Mouse (Mus musculus): ENCODE measurements around the gene Efnb2. TPM values are rescaled to one million over a fixed set of nuclear protein-coding genes. Genes with fewer than 3 reads are reported as not detected.

Gene Efnb2
- polyA plus RNA-seq (2012; rRNA removed) = 32.2 and 35.3 TPM in 2 replicates

DNA sequence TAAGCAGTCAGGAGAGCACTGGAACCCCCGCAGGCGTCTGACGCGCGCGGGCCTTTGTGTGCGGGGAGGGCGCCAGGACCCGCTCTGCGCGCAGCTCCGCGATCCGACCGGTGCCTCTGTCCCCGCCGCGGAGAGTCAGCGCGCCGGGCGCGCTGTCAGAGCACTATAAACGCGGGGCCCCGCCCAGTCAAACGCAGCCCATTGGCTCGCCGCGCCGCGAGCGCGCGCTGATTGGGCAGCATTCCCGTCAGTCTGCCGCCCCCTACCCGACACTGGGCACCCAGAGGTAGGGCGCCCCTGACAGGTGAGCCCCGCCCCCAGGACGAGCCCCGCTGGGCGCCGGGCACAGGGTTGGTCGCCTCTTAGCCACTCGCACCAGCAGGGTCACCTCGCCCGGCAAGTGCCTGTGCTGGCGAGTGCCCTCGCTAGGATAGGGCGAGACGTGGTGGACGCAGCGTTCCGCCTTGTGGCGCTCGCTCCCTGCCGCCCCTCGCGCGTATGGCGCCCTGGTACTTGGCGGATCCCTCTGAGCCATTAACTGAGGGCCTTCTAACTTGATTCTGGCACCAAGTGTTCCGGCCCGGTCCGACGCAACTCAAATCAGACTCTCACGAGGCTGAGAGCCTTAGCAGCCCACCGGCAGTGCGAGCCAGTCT, at the start of gene Efnb2:
Gene Efnb2 (minus strand): TSS at position 140 of the 656 bp plus-strand sequence.
- DNase-seq (ENCODE audit: low read depth) = no peak

DNA sequence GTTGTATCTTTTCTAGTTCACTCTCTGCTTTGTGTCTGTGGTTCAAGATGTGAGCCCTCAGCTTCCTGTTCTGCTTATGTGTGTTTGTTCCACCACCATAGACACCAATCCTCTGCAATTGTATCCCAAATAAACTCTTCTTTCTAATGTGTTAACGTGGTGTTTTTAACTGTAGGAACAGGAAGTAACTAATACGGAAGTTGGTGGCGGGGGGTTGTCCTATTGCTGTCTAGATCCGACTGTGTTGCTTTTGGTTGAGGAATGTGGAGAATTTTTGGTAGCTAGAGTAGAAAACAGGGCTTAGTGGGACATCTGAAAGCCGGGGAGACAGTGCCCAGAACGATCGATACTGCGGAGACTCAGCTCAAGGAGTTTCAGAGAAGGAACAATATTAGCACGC, 43.8 kb upstream of the Efnb2 start:
- no peak for DNase-seq (ENCODE audit: low read depth)

DNA sequence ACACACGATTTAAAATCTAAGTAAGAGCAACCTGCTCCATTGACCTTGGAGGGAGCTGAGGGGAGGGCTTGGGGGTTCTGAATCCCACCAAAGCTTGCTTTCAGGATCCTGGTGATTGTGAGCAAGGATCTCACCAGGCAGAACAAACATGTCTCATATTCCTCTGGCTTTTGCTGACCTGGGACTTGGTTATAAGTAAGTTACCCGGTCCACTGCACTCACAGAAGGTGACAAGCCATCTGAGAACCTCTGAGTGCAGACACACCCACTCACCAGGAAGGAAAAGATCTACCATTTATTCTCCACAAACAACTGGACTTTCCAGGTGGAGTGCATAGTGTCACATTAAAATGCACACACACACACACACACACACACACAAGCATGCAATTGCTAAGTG, 42.6 kb upstream of the Efnb2 start:
- no peak for DNase-seq (ENCODE audit: low read depth)

DNA sequence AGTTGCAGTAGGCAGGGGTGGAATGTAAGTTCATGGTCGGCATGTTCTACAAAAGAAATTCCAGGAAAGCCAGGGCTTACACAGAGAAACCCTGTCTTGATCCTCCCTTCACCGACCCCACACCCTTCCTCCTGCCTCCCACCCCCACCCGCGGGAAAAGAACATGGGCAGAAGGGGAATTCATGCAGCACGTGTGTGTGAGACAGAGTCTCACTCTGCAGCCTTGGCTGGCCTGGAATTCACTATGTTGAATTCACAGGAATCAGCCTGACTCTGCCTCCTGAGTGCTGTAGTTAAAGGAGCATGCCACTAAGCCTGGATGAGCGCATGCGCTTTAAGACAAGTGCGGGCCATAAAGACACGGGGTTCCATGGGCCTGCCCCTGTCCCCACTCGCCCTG, 39.8 kb upstream of the Efnb2 start:
- no peak for DNase-seq (ENCODE audit: low read depth)

DNA sequence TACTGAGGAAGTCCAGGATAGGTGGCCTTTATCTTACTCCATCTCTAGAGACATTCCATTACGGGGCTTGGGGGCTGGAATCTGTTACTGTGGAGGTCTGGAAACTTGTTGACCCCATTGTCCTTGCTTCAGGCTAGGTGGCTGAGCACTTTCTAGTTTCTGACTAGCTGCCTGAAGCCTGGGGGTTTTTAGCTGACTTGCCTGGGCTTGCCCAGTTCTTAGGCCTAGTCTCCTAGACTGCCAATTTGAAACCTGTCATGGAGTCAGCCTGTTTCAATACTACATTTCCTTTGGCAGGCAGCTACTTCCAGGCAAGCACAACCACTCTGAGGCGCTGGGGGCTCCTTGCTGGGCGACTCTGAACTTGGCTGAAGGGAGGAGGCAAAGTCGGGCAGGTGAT, 39.2 kb upstream of the Efnb2 start:
- DNase-seq (ENCODE audit: low read depth) = no peak

DNA sequence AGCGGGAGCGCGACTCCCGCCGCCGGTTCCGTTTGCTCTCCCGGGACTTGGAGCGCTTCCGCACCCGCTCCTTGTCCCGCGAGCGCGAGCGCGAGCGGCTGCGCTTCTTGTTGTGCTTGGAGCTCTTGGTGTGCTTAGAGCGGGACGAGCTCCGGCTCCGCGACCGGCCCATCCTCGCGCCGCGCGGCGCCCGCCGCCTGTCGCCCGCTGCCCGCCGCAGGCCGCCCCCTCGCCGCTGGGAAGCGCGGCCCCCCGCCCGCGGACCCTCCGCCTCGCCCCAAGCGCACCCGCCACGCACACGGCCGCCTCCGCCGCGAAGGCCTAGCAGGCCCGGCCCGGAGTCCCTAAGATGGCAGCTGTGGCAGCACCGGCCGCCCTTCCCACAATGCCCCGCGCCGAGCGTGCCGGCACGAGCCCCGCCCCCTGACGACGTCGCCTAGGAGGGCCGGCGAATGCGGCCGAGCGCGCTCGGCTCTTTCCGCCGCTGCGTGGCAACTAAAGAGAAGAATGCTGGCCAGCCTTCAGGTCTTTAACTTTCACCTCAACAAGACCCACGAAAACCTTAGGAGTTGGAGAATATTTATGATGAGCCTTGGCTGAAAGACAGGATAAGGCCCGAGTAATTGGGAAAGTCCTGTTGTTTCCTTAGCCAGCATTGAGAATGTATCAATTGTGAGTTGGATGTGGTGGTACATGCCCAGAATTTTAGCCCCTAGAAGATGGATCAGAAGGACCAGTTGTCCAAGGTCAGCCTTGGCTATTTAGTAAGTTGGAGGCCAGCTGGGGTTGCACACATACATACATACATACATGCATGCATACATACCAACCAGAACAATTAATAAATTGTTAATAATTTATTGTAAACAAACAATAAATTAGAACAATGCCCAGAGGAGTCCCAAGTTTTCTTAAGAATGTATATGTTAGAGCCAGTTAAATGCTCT, 29.4 kb upstream of the Efnb2 start, which contains the start of gene Arglu1:
Gene Arglu1 (minus strand): TSS at position 376 of the 947 bp plus-strand sequence.
- peak; percentile 28 for DNase-seq (ENCODE audit: low read depth)

DNA sequence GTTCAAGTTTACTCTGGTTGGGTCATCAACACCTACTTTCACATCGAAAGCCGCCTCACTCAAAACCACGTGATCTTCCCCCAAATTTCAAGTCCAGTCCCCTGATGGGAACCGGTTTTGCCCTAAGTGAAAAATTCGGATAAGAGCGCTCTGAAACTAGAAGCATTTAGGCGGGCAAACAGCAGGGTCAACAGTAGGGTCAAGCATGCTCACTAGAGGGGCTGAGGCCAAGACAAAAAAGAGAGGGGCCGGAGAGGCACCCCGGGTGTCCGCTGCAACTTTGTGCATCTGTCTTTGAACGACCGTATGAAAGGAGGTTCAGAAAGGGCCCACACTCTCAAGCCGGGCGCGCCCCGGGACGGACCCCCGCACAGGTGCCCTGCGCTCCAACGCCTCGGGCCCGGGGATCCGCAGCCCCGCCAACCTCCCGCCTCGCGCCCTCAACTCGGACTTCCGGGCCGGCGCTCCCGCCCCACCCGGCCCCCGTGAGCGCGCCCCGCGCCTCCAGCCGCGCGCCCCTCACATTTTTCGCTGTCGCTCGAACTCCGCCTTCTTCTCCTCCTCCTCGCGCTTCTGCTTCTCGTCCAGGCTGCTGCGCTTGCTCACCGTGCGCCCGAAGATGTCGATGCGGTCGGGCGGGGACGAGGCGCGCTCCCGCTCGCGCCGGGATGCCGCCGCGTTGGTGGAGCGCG, 28.6 kb upstream of the Efnb2 start:
- DNase-seq (ENCODE audit: low read depth) = no peak

DNA sequence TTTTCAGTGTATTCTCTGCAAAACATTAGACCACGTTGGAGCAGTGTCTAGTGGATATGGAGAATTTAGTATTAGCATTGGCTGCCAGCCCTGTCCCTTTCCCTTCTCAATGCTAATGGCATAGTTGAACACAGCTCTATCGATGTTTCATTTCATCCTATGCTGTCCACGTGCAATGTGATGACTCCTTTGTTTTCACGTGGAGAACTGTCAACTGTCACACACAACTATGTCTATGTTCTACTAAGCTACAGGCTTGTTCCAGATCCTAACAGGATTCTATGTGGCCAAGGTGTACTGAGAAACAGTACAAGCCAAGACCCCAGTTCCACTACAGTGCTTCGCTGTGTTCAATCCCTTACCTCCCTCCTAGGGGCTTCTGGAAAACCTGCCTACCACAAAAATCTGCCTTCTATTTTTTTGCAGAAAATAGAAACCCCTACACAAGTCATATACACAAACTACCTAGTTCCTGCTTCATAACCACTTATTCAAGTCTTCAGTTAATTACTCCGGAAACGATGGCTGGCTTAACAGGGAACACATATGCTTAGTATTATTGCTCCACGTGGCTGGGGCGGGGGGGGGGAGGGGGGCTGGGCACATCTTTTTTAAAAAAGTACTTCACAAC, 27.9 kb upstream of the Efnb2 start:
- DNase-seq (ENCODE audit: low read depth) = no peak

DNA sequence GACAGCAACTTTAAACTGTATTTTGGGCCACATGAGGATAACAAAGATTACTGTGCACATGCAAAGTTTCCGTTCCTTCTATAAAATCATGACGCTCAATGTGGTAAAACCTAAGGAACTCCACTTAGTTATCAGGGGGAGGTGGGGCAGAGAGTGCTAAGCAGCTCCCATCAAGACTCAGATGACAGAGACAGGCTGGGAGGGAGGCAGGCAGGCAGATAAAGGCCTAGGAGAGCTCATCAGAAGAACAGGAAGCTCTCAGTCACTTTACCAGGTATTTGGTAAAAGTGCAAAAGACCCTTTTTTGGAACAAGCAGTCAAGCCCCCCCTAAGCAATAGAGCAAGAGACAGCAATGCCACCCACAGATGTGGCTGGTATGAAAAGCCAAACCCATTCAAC, 24.5 kb upstream of the Efnb2 start:
- no peak for DNase-seq (ENCODE audit: low read depth)

DNA sequence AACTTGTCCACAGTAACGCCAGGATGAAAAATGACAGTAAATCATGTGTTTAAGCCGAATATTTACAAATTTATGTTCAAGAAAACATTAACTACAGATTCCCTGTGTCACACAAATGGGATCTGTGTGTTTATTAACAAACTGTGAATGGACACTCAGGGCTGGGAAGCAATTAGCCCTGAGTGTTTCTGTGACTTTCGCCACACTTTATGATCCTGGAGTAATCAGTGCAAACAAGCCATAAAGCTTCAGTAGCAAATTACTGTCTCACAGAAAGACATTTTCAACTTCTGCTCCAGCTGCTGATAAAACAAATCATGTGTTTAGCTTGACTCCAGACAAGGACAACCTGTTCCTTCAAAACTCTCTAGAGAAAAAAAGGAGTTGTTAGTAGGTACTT, 21.7 kb upstream of the Efnb2 start:
- DNase-seq (ENCODE audit: low read depth) = no peak

DNA sequence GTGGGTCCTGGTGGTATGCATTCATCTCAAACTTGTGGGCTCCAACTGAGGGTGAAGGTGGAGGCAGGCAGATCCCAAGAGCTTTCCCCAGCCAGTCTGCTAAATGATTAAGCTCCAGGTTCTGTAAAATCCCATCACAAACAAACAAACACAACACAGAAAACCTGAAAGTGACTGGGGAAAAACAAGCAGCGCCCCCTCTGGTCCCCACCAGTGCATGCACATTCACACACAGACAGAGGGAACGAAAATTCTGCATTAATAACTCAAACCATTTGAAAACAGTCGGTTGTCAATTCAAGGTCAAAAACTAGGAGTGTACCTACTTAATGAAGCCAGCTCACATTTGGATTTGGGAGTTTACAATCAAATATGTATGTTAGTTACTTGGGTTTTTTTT, 17.2 kb upstream of the Efnb2 start:
- no peak for DNase-seq (ENCODE audit: low read depth)

DNA sequence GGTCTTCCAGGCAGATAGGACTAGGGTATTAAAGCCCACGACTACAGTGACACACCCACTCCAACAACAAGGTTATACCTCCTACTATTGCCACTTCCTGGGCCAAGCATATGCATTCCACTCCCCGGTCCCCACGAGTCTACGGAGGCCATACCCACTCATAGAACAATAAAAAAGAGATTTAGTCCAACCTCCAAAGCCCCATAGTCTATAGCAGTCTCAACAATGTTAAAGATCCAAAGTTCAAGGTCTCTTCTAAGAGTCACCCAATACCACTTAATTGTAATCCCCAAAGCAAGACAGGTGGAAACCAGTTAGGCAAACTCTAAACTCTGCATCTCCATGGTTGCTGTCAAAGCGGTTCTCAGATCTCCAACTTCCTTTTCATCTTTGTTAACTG, 13.8 kb upstream of the Efnb2 start:
- DNase-seq (ENCODE audit: low read depth) = no peak

DNA sequence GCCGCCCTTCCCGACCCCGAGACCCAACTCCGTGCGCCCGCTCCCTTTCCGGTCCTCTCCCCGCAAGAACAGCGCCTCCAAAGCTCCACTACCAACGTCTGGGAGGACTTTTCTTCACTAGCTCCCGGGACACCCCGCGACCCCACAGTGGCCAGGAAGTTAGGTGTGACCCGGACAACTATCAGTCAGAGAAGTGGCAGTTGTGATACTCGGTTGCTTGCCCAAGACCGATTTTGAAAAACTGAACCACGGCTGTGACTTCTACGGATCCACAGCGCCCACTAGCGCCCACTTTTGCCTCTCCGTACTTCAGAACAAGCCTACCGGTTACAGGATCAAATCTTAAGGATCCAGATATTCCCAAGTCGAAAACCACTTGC, 707 bp upstream of the Efnb2 start:
- DNase-seq (ENCODE audit: low read depth) = no peak

DNA sequence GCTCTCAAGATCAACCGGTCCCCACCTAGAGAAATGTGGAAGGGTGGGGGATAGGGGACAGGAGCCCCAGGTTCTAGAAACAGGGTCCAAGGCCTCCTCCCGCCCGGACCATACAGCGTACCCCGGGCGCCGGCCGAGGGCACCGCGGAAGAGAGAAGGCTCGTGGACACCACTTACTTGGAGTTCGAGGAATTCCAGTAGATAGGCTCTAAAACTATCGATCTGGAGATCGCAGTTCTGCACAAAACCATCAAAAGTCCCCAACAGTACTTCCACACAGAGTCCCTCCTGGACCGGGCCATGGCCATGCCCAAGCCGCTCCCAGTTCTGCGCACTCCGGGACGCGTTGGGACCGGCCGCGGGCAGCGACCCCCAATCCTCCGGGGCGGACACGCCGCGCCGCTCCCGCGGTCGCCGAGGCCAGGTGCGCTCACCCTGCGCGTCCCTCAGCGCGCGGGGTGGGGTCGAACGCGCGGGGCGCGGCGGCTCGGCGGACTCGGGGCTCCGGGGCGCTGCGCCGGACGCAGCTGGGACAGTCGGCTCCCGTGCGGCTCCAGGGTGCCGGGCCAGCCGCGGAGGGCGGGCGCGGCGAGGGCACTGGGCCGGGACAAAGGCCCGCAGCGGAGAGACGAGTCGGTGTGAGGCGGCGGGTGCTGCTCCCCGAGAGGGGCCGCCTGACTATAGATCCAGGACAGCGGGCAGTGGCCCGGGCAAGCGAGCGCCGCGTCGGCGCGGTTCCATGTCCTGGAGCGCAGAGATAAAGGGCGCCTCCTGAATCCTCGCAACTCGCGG, 539 bp downstream of the Efnb2 start:
- DNase-seq (ENCODE audit: low read depth) = no peak

DNA sequence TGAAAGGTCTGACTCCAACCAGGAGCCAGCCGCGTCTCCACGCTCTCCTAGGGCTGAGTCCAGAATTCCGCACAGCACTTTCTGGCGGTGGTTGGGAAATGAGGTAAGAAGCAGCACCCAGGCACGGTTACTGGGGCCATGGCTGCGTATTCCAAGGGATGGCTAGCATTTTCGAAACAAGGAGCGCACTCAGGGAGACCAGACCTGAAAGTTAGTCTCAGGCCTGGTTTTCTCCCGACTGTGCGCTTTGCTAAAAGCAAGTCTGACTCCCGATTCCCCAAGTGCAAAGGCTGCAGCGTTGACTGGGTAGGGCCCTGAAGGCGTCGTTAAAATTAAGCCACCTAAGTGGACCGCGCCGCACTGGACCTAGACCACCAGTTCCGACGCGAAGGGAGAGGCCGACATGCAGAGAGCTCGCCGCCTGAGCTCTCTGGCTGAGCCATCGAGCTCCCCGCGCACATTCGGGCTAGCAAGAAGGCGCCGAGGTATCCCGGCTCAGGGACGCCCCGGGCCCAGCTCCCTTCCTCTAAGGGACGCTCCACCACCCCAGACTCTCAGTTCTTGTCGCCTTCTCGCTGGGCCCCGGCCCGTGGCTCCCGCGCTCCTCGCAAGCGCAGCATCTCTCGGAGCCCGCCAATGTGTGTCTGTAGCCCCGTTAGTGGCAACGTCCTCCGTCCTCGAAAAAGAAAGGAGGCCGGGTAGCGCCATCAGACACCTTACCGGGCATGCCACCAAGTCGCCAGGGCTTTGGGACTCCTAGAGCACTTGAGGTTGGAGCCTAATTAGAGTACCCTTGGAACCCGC, 1.3 kb downstream of the Efnb2 start:
- DNase-seq (ENCODE audit: low read depth) = no peak

DNA sequence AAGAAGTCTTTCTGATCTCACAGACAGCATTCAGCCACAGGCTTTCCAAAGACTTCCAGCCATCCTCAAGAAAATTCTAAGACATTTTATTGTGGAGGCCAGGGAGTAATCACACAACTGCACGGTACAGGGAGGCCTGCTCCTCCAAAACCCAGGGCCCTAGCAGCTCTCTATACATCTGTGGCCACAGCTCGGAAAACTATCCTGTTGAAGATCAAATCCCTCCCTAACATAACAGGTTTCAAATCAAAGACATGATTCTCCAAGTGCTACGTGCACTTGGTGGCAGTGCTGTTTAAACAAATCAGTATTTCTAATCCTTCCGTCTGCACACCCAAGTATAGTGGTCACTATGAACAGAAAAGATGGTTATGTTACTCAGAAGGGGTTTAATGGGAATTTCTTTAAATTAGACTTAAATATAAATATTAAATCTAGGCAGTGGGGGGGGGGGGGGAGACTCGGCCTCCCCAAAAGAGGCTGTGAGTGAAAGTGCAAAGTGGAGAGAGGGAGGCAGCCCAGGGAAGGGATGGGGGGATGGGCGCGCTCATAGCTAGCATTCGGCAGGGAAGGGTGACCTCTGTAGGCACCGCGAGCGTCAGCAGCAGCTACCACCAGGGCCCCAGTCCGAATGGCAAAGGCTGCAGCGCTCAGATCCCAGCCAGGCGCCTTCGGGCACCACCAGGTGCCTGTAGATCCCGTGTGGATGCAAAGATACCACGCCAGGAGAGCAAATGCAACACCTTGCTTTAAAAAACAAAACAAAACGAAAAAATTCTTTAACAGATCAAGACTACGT, 2.4 kb downstream of the Efnb2 start:
- DNase-seq (ENCODE audit: low read depth) = no peak

DNA sequence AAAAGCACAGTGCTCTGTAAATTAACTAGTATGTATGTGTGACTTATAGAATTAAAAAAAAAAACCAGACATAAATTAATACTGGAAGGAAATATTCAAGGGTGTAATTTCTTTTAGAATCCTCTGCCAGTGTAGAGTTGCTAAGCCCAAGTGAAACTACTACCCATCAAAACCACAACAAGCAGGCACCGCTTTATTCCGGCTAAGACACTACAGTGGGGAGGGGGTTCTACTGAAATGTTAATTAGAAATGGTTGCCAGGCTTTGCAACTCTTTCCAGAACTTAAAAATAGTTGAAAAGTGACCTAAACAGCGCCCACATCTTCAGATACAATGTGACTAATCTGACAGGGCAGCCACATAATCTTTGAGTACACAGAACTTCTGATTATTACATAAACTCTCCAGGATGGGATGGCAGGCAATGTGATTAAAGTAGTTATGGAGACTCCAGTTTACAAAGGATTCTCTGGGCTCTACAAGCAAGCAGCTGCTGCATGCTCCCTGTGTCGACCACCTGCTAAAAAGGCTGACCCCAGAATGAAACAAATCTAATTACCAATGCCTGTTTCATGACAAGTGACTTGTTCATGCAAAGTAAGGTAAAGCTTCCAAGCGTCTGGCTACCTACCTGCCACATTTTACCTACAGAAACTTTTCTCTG, 3.2 kb downstream of the Efnb2 start:
- no peak for DNase-seq (ENCODE audit: low read depth)

DNA sequence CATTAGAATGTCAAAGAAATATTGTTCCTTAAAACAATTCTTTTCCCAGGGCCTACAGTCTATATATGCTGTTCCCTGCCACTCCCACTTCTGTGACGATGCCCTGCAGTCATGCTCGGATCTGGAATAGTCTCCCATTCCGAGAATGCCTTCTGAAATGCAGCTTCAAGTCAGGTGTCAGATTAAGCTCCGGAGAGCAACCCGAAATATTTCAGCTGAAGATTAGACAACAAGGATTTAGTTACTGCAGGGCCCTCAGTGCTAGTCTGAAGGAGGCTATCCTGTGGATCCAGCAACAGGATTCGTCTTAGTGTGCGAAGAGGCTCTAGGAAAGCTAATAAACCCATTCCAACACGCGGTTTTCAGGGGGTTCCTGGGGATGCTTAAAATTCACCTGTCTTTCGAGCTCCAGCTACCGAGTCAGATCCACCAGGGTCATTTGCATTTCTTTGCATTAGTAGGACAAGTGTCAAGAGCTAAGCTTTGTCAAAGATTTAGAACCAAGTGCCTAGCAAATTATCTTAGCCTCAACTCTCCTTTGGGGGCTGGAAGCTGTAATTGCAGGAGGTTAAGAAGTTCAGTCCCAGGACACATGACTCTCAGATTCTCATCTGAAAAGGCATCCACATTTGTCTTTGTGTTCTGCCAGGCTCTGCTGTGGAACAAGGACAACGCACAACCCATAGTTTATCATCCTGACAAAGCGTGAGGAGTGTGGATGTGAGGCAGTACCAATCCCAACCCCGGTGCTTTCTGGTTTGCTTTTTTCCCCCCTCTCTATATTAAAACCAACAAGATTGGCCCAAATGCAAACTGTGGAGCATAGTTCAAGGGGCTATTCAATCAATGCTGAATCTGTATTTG, 4.2 kb downstream of the Efnb2 start:
- DNase-seq (ENCODE audit: low read depth) = no peak

Measured in gonadal fat pad, adult 2 months (tissue).